Mouse (Mus musculus): Measurements from ENCODE around the gene Ubac2.

Ubac2 gene

GRCm38 (mm10) chr14:121927451-121927850, 49.0 kb downstream of the Ubac2 start:
- no peak for DNase-seq

- DNase-seq: peak; percentile 67 to 82
These were observed 50.1 kb downstream of the Ubac2 start for GRCm38 (mm10) chr14:121928375-121929137.

- DNase-seq: no peak
These were observed 51.0 kb downstream of the Ubac2 start for GRCm38 (mm10) chr14:121929243-121929951.

GRCm38 (mm10) chr14:121930731-121931383, 52.4 kb downstream of the Ubac2 start:
- DNase-seq: no peak

- no peak for DNase-seq
These were observed 53.2 kb downstream of the Ubac2 start for GRCm38 (mm10) chr14:121931594-121931993.

GRCm38 (mm10) chr14:121932180-121932579, 53.8 kb downstream of the Ubac2 start:
- no peak for DNase-seq

- no peak for DNase-seq
These were observed 55.6 kb downstream of the Ubac2 start for GRCm38 (mm10) chr14:121933906-121934596.

- no peak for DNase-seq
These were observed 56.2 kb downstream of the Ubac2 start for GRCm38 (mm10) chr14:121934597-121934946.

- no peak for DNase-seq
These were observed 57.9 kb downstream of the Ubac2 start for GRCm38 (mm10) chr14:121936356-121936755.

- no peak for DNase-seq
These were observed 58.4 kb downstream of the Ubac2 start for GRCm38 (mm10) chr14:121936856-121937255.

- DNase-seq: no peak
These were observed 59.3 kb downstream of the Ubac2 start for GRCm38 (mm10) chr14:121937601-121938255.

- DNase-seq: no peak
These were observed 60.1 kb downstream of the Ubac2 start for GRCm38 (mm10) chr14:121938256-121939191.

GRCm38 (mm10) chr14:121939582-121939981, 61.2 kb downstream of the Ubac2 start:
- DNase-seq: no peak

- no peak for DNase-seq
These were observed 67.7 kb downstream of the Ubac2 start for GRCm38 (mm10) chr14:121946131-121946530.

GRCm38 (mm10) chr14:121946728-121947127, 68.3 kb downstream of the Ubac2 start:
- no peak for DNase-seq

- no peak for DNase-seq
These were observed 68.9 kb downstream of the Ubac2 start for GRCm38 (mm10) chr14:121947201-121947760.

GRCm38 (mm10) chr14:121947966-121948365, 69.5 kb downstream of the Ubac2 start:
- DNase-seq: no peak

- DNase-seq: no peak
These were observed 71.0 kb downstream of the Ubac2 start for GRCm38 (mm10) chr14:121949436-121949835.

- no peak for DNase-seq
These were observed 71.5 kb downstream of the Ubac2 start for GRCm38 (mm10) chr14:121949897-121950296.

- no peak for DNase-seq
These were observed 73.1 kb downstream of the Ubac2 start for GRCm38 (mm10) chr14:121951399-121952045.

GRCm38 (mm10) chr14:121952046-121952400, 73.6 kb downstream of the Ubac2 start:
- DNase-seq: no peak
